Mouse (Mus musculus) stomach, postnatal 0 days (tissue): ENCODE data around the gene Rps6ka5. TPM values are rescaled to one million over a fixed set of nuclear protein-coding genes. Genes with fewer than 3 reads are reported as not detected.

Source experiments
- ATAC-seq: fragments of 200-750 bp; cut with Nextera tagmentation; 2 replicates; pipeline ENCODE4 v1.8.0; 2017; ENCODE audit not compliant: low FRiP score, low TSS enrichment
- DNase-seq: peaks from one replicate; pipeline ENCODE4 v3.0.0-alpha.2; 2016; ENCODE audit warnings: low spot score
- H3K27ac ChIP-seq: fragments of 300-500 bp; sonication (generic); replicated peaks from 2 replicates; pipeline ENCODE4 v1.5.1; 2014; ENCODE audit warnings: mild to moderate bottlenecking, control low read depth
- H3K27me3 ChIP-seq: fragments of 300-500 bp; sonication (generic); 2 replicates; pipeline ENCODE4 v1.6.1; 2014; ENCODE audit warnings: low read length; ENCODE audit not compliant: control insufficient read depth, insufficient read depth
- H3K36me3 ChIP-seq: fragments of 300-500 bp; sonication (generic); 2 replicates; pipeline ENCODE4 v1.6.1; 2014; ENCODE audit warnings: low read length, mixed read lengths; ENCODE audit not compliant: control insufficient read depth, insufficient read depth
- H3K4me1 ChIP-seq: fragments of 300-500 bp; sonication (generic); replicated peaks from 2 replicates; pipeline ENCODE4 v1.6.1; 2014; ENCODE audit warnings: antibody characterized with exemption; ENCODE audit not compliant: control insufficient read depth, insufficient read depth
- H3K4me2 ChIP-seq: fragments of 300-500 bp; sonication (generic); replicated peaks from 2 replicates; pipeline ENCODE4 v1.6.1; 2014; ENCODE audit warnings: low read depth, mild to moderate bottlenecking, control low read depth, moderate library complexity
- H3K4me3 ChIP-seq: fragments of 300-500 bp; sonication (generic); 2 replicates; pipeline ENCODE4 v1.5.1; 2014; ENCODE audit warnings: low read depth, low read length, control low read depth
- H3K9ac ChIP-seq: fragments of 300-500 bp; sonication (generic); 2 replicates; pipeline ENCODE4 v1.6.1; 2014; ENCODE audit warnings: mild to moderate bottlenecking, low read length, control low read depth, mixed read lengths
- H3K9me3 ChIP-seq: fragments of 300-500 bp; sonication (generic); 2 replicates; pipeline ENCODE4 v1.6.1; 2016; ENCODE audit warnings: low read length; ENCODE audit not compliant: control insufficient read depth
- CTCF ChIP-seq: IDR thresholded peaks from 2 replicates; pipeline ENCODE4 v1.5.1; 2016; ENCODE audit warnings: antibody characterized with exemption, low read depth, mild to moderate bottlenecking, moderate library complexity
- EP300 ChIP-seq: optimal IDR thresholded peaks from 2 replicates; pipeline ENCODE3; 2016; ENCODE audit warnings: antibody characterized with exemption
- WGBS: fragments of 180-500 bp; shearing (Covaris S2); extraction: QIAGEN DNeasy Blood & Tissue Kit; methylation state at CpG from one replicate; pipeline ENCODE4 v1.1.7; 2014; 5-methylcytosine and 5-hydroxymethylcytosine counted together
- polyA plus RNA-seq: library from polyadenylated mRNA; unstranded; fragments of >200 nt; fragmentation: Nextera tagmentation; extraction: Ambion mirVana; gene quantifications from 2 replicates; pipeline ENCODE4 v1.2.1, GENCODE M21; 2015

The Rps6ka5 gene
- polyA plus RNA-seq, 1 experiment from 2014 or later, result 1.4 TPM

DNA sequence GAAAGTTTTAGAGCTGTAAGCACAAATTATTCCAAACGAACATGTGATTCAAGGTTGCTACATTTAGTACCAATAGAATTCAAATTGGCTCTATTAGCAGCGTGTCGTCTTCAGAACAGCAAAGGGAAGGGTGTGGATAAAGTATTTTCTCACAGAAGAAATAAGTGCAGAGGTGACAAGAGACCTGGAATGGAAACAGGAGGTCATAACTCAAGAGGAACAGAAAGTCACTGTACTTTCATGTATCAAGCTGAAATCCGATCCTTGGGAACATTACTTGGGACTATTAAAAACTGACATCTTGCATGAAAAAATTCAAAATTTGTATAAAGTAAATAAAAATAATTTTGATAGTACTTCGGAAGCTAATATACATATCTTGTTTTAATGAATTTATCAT is 36.3 kb downstream of the Rps6ka5 start:
- H3K4me3 ChIP-seq, result no peak overlapping the region
- H3K27me3 ChIP-seq, result no peaks in the 10 kb centered on the region
- no peak overlapping the region for H3K27ac ChIP-seq
- ATAC-seq, result no peak
- H3K9ac ChIP-seq, result no peak overlapping the region
- no peak overlapping the region for H3K4me2 ChIP-seq
- no peaks in the 10 kb centered on the region for H3K36me3 ChIP-seq
- H3K9me3 ChIP-seq, result no peaks in the 10 kb centered on the region
- no peak for DNase-seq
- TF ChIP-seq CTCF, result no peak
- no peak for TF ChIP-seq EP300
- H3K4me1 ChIP-seq, result no peaks in the 10 kb centered on the region
- 73% methylated on average over 5 of the region's 5 CpGs for WGBS

DNA sequence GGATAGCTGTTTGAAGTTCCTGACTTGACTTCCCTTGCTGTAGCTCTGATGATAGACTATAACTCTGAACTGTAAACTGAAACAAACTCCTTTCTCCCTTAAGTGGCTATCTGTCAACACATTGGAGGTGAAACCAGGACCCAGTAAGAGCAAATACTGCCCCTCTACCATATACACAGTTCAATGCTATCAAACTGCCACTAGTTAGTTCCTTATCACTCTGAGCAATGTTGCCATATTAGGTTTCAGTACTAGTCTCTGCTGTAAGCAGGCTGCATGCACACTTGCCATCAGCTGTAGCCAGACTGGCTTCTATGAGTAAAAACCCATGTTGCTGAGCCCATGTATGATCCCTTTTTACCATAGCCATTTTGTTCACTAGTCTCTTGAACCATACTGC is 38.6 kb downstream of the Rps6ka5 start:
- DNase-seq (no peak), ATAC-seq (no peak)
- no peaks in the 10 kb centered on the region for H3K4me1 ChIP-seq
- H3K9ac ChIP-seq, result no peak overlapping the region
- no peaks in the 10 kb centered on the region for H3K36me3 ChIP-seq
- TF ChIP-seq CTCF (no peak), EP300 (no peak)
- no peak overlapping the region for H3K4me3 ChIP-seq
- no peaks in the 10 kb centered on the region for H3K27me3 ChIP-seq
- H3K9me3 ChIP-seq, result no peaks in the 10 kb centered on the region
- no peak overlapping the region for H3K4me2 ChIP-seq
- no peak overlapping the region for H3K27ac ChIP-seq

DNA sequence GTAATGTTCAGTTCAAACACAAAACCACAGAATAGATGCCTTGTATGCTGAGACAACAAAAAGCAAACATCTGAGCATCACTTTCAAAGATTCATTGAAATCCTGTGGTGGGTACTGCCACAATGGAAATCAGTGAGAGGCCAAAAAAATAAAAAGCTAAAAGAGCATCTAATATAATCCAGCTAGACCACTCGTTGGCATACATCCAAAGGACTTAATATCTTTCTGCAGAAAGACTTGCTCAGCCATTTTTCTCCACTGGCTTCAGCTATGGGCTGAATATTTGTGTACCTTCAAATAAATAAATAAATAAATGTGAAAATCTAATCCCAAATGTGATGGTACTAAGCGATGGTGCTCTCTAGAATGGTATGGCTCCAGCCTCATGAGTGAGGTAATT is 39.8 kb downstream of the Rps6ka5 start:
- Histone ChIP-seq H3K9ac (no peak overlapping the region), H3K4me3 (no peak overlapping the region), H3K27me3 (no peaks in the 10 kb centered on the region), H3K9me3 (no peaks in the 10 kb centered on the region), H3K27ac (no peak overlapping the region), H3K4me2 (no peak overlapping the region), H3K4me1 (no peaks in the 10 kb centered on the region), H3K36me3 (no peaks in the 10 kb centered on the region)
- TF ChIP-seq CTCF (no peak), EP300 (no peak)
- ATAC-seq (no peak), DNase-seq (no peak)
- WGBS, result 62% methylated on average over 2 of the region's 2 CpGs

DNA sequence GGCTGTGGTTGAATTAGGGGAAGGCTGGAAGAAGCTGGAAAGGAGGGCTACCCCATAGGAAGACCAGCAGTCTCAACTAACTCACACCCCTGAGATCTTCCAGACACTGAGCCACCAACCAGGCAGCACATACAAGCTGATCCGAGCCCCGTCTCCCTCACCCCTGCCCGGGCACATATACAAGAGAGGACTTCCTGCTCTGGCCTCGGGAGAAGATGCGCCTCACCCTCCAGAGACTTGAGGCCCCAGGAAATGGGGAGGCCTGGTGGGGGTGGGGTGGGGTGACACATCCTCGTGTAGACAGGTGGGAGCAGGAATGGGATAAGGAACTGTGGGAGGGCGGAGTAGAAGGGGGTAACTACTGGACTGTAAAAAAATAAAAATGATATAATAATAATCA is 45.0 kb downstream of the Rps6ka5 start:
- H3K27me3 ChIP-seq, result no peaks in the 10 kb centered on the region
- H3K4me1 ChIP-seq, result no peaks in the 10 kb centered on the region
- H3K36me3 ChIP-seq, result no peaks in the 10 kb centered on the region
- H3K4me3 ChIP-seq, result no peak overlapping the region
- WGBS, result 78% methylated on average over 7 of the region's 7 CpGs
- H3K27ac ChIP-seq, result no peak overlapping the region
- no peak overlapping the region for H3K9ac ChIP-seq
- ATAC-seq (no peak), DNase-seq (no peak)
- TF ChIP-seq CTCF, result no peak
- no peak for TF ChIP-seq EP300
- H3K9me3 ChIP-seq, result no peaks in the 10 kb centered on the region
- H3K4me2 ChIP-seq, result no peak overlapping the region

DNA sequence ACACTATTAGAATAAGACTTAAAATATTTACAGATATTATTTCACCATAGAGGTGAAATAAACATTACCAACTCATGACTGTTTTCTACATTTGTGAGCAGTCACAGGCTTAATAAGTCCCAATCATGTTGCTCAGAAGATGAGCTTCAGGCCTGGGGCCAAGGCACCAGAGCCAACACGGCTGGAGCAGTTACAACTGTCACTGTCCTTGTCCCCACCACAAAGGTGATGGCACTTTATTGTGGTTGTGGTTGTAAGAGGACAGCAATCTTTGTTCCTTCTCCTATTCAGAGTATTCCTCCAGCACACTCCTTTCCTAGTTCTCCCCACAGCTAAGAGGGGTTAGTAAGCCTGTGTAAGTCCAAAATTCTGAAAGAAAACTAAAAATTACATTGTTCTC is 45.5 kb downstream of the Rps6ka5 start:
- H3K4me1 ChIP-seq, result no peaks in the 10 kb centered on the region
- H3K4me3 ChIP-seq, result no peak overlapping the region
- H3K9ac ChIP-seq, result no peak overlapping the region
- H3K27me3 ChIP-seq, result no peaks in the 10 kb centered on the region
- no peak overlapping the region for H3K4me2 ChIP-seq
- DNase-seq (no peak), ATAC-seq (no peak)
- TF ChIP-seq EP300 (no peak), CTCF (no peak)
- 64% methylated on average over 1 of the region's 1 CpGs for WGBS
- H3K36me3 ChIP-seq, result no peaks in the 10 kb centered on the region
- no peak overlapping the region for H3K27ac ChIP-seq
- no peaks in the 10 kb centered on the region for H3K9me3 ChIP-seq

DNA sequence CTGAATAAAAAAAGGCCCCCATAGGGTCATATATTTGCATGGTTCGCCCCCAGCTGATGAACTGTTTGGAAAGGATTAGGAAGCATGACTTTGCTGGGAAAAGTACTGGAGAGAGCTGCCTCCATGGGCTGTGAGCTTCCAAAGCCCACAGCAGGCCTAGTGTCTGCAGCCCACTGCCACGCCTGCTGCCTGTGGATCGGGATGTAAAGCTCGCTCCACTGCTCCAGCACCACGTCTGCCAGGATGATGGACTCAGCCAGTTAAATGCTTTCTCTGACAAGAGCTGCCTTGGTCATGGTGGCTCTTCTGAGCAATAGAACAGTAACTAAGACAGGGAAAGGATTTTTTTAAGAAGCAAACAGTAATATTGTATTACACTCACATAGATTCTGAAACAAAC is 46.1 kb downstream of the Rps6ka5 start:
- H3K27me3 ChIP-seq, result no peaks in the 10 kb centered on the region
- no peaks in the 10 kb centered on the region for H3K9me3 ChIP-seq
- H3K4me2 ChIP-seq, result no peak overlapping the region
- WGBS, result 76% methylated on average over 5 of the region's 5 CpGs
- H3K27ac ChIP-seq, result no peak overlapping the region
- no peak for DNase-seq
- TF ChIP-seq EP300 (no peak), CTCF (no peak)
- no peaks in the 10 kb centered on the region for H3K4me1 ChIP-seq
- H3K4me3 ChIP-seq, result no peak overlapping the region
- no peak for ATAC-seq
- no peaks in the 10 kb centered on the region for H3K36me3 ChIP-seq
- no peak overlapping the region for H3K9ac ChIP-seq
